Comparison of ENCODE assay signal across 10 mouse cellular contexts in genomic region chr3:117788800-117789693, GRCm38 (mm10).
DNase-seq lines count a peak whose midpoint lies in the region; ATAC-seq lines count a peak whose summit lies in the region.
"Had no signal": no experiment of that assay in that cellular context is flagged by ENCODE, and none has a peak within 500 bp of the region (broad histone marks: within the 10 kb centered on the region; RNA-seq: fewer than 3 reads in every experiment).

No protein-coding gene starts in this region.

- intact Hi-C loops in heart, postnatal 10 days (cut with DNase I) = loop anchor here (5.0 to 10.0 kb wide), 3 partner anchors 82 to 894 kb away; no protein-coding TSS in a partner anchor
- intact Hi-C loops in heart, postnatal 36 days (cut with DNase I) = loop anchor here (10.0 kb wide), 1 partner anchor 664 kb away; no protein-coding TSS in a partner anchor

- no peak overlapping the region for H3K9ac ChIP-seq in embryonic facial prominence, embryonic 14.5 days (ENCODE audit: low read depth, low read length)
- no peak overlapping the region for H3K9ac ChIP-seq in kidney, embryonic 15.5 days
- H3K9ac ChIP-seq in limb, embryonic 12.5 days (replicated peaks) = no peak overlapping the region
- H3K9ac ChIP-seq: lung, embryonic 15.5 days had no signal

- peak; percentile 21 to 42 for DNase-seq in heart, postnatal 10 days
- no peak for DNase-seq in heart, postnatal 36 days
- DNase-seq in embryonic facial prominence, embryonic 14.5 days (ENCODE audit: low spot score) = peak; percentile 79
- DNase-seq in right cerebral cortex, postnatal 25 days = peak; percentile 18
- DNase-seq in thymus, postnatal 0 days (ENCODE audit: low spot score) = no peak
- DNase-seq in thymus, postnatal 10 days (ENCODE audit: low spot score in 2 of 2) = no peak

- no peaks in the 10 kb centered on the region for H3K27me3 ChIP-seq in embryonic facial prominence, embryonic 14.5 days (replicated peaks; ENCODE audit: control insufficient read depth, insufficient read depth, low read length)
- no peaks in the 10 kb centered on the region for H3K27me3 ChIP-seq in kidney, embryonic 15.5 days
- no peaks in the 10 kb centered on the region for H3K27me3 ChIP-seq in limb, embryonic 12.5 days
- H3K27me3 ChIP-seq: lung, embryonic 15.5 days had no signal

- WGBS in embryonic facial prominence, embryonic 14.5 days = 70% methylated on average over 14 of the region's 14 CpGs
- WGBS in kidney, embryonic 15.5 days = 69% methylated on average over 14 of the region's 14 CpGs
- WGBS in limb, embryonic 12.5 days = 69% methylated on average over 14 of the region's 14 CpGs

- H3K27ac ChIP-seq in embryonic facial prominence, embryonic 14.5 days (replicated peaks; ENCODE audit: low read depth, low read length) = no peak overlapping the region
- no peak overlapping the region for H3K27ac ChIP-seq in kidney, embryonic 15.5 days
- H3K27ac ChIP-seq in limb, embryonic 12.5 days = no peak overlapping the region
- H3K27ac ChIP-seq: lung, embryonic 15.5 days had no signal

- H3K4me2 ChIP-seq in embryonic facial prominence, embryonic 14.5 days (ENCODE audit: low read depth, low read length) = no peak overlapping the region
- no peak overlapping the region for H3K4me2 ChIP-seq in kidney, embryonic 15.5 days
- H3K4me2 ChIP-seq in limb, embryonic 12.5 days = no peak overlapping the region
- H3K4me2 ChIP-seq: lung, embryonic 15.5 days had no signal

- H3K4me3 ChIP-seq in embryonic facial prominence, embryonic 14.5 days (ENCODE audit: low read depth, low read length) = no peak overlapping the region
- H3K4me3 ChIP-seq in kidney, embryonic 15.5 days (replicated peaks) = no peak overlapping the region
- no peak overlapping the region for H3K4me3 ChIP-seq in limb, embryonic 12.5 days (replicated peaks)
- H3K4me3 ChIP-seq: erythroblast, embryonic 14.5 days; lung, embryonic 15.5 days had no signal

- no peaks in the 10 kb centered on the region for H3K36me3 ChIP-seq in embryonic facial prominence, embryonic 14.5 days (ENCODE audit: control insufficient read depth, insufficient read depth, low read length)
- no peaks in the 10 kb centered on the region for H3K36me3 ChIP-seq in kidney, embryonic 15.5 days
- no peaks in the 10 kb centered on the region for H3K36me3 ChIP-seq in limb, embryonic 12.5 days
- H3K36me3 ChIP-seq: lung, embryonic 15.5 days had no signal

- 0 out of 2 replicates have a peak, but pooled peaks have one; percentile 26 for ATAC-seq in embryonic facial prominence, embryonic 14.5 days (ENCODE audit: low read depth)
- 0 out of 2 replicates have a peak, but pooled peaks have one; percentile 66 for ATAC-seq in kidney, embryonic 15.5 days (replicated peaks; ENCODE audit: low FRiP score)
- 0 out of 2 replicates have a peak, but pooled peaks have one; percentile 76 for ATAC-seq in limb, embryonic 12.5 days (ENCODE audit: insufficient number of reproducible peaks, insufficient read depth, low FRiP score, low TSS enrichment, low read depth)

- no peaks in the 10 kb centered on the region for H3K4me1 ChIP-seq in embryonic facial prominence, embryonic 14.5 days (ENCODE audit: control insufficient read depth, insufficient read depth, low read length)
- H3K4me1 ChIP-seq in kidney, embryonic 15.5 days = 0 out of 2 replicates have a peak, but pooled peaks cover 5% of the 10 kb centered on the region
- peaks cover 9% of the 10 kb centered on the region for H3K4me1 ChIP-seq in limb, embryonic 12.5 days (replicated peaks)
- H3K4me1 ChIP-seq: lung, embryonic 15.5 days had no signal

- H3K9me3 ChIP-seq in embryonic facial prominence, embryonic 14.5 days (ENCODE audit: control insufficient read depth, low read length) = no peaks in the 10 kb centered on the region
- H3K9me3 ChIP-seq in kidney, embryonic 15.5 days (replicated peaks) = no peaks in the 10 kb centered on the region
- H3K9me3 ChIP-seq in limb, embryonic 12.5 days = no peaks in the 10 kb centered on the region
- H3K9me3 ChIP-seq: lung, embryonic 15.5 days had no signal

Comparison
In these comparisons a context has a peak if more than half of its experiments do, and no peak if none do; other contexts are left out.
1. DNase-seq: peak in heart, postnatal 10 days (2 of 2), embryonic facial prominence, embryonic 14.5 days (single experiment) and right cerebral cortex, postnatal 25 days (single experiment); none in heart, postnatal 36 days (0 of 2), thymus, postnatal 0 days (single experiment) and thymus, postnatal 10 days (0 of 2).
2. ATAC-seq: peak in every context shown above with its lines; median percentile 76 in limb, embryonic 12.5 days; 66 in kidney, embryonic 15.5 days; 26 in embryonic facial prominence, embryonic 14.5 days.